Mouse (Mus musculus): ENCODE measurements around the gene Osbpl10. TPM values are rescaled to one million over a fixed set of nuclear protein-coding genes. Genes with fewer than 3 reads are reported as not detected.
A peak's percentile ranks its signal among the peaks of the same experiment; 100 is the strongest.

Osbpl10 gene
- total RNA-seq, 2 experiments from 2014 or later: 3.1 to 4.1 TPM

- no peak for DNase-seq (ENCODE audit: low spot score)
These were observed 236.5 kb downstream of the Osbpl10 start for GRCm38 (mm10) chr9:115214572-115215571.

- DNase-seq (ENCODE audit: low spot score): no peak
These were observed 237.7 kb downstream of the Osbpl10 start for GRCm38 (mm10) chr9:115215830-115216701.

GRCm38 (mm10) chr9:115217984-115218383 is 239.6 kb downstream of the Osbpl10 start:
- no peak for DNase-seq (ENCODE audit: low spot score)

- DNase-seq (ENCODE audit: low spot score): no peak
These were observed 242.1 kb downstream of the Osbpl10 start for GRCm38 (mm10) chr9:115220466-115220865.

- no peak for DNase-seq (ENCODE audit: low spot score)
These were observed 242.9 kb downstream of the Osbpl10 start for GRCm38 (mm10) chr9:115221265-115221664.

- no peak for DNase-seq (ENCODE audit: low spot score)
These were observed 246.5 kb downstream of the Osbpl10 start for GRCm38 (mm10) chr9:115224744-115225354.

GRCm38 (mm10) chr9:115229145-115229544 is 250.8 kb downstream of the Osbpl10 start:
- no peak for DNase-seq (ENCODE audit: low spot score)

GRCm38 (mm10) chr9:115229676-115230075 is 251.3 kb downstream of the Osbpl10 start:
- DNase-seq (ENCODE audit: low spot score): no peak

- DNase-seq (ENCODE audit: low spot score): no peak
These were observed 251.8 kb downstream of the Osbpl10 start for GRCm38 (mm10) chr9:115230141-115230540.

- no peak for DNase-seq (ENCODE audit: low spot score)
These were observed 253.1 kb downstream of the Osbpl10 start for GRCm38 (mm10) chr9:115231476-115231875.

GRCm38 (mm10) chr9:115233721-115234120 is 255.4 kb downstream of the Osbpl10 start:
- no peak for DNase-seq (ENCODE audit: low spot score)

- DNase-seq (ENCODE audit: low spot score): no peak
These were observed 256.2 kb downstream of the Osbpl10 start for GRCm38 (mm10) chr9:115234561-115234960.

GRCm38 (mm10) chr9:115236352-115236841 is 258.0 kb downstream of the Osbpl10 start:
- DNase-seq (ENCODE audit: low spot score): peak; percentile 71

GRCm38 (mm10) chr9:115237943-115238342 is 259.6 kb downstream of the Osbpl10 start:
- no peak for DNase-seq (ENCODE audit: low spot score)

GRCm38 (mm10) chr9:115239861-115240260 is 261.5 kb downstream of the Osbpl10 start:
- no peak for DNase-seq (ENCODE audit: low spot score)

- DNase-seq (ENCODE audit: low spot score): no peak
These were observed 265.3 kb downstream of the Osbpl10 start for GRCm38 (mm10) chr9:115243630-115244029.

GRCm38 (mm10) chr9:115245092-115245491 is 266.7 kb downstream of the Osbpl10 start:
- DNase-seq (ENCODE audit: low spot score): peak; percentile 55

- DNase-seq (ENCODE audit: low spot score): no peak
These were observed 270.8 kb downstream of the Osbpl10 start for GRCm38 (mm10) chr9:115249145-115249544.

GRCm38 (mm10) chr9:115257733-115258286 is 279.4 kb downstream of the Osbpl10 start:
- no peak for DNase-seq (ENCODE audit: low spot score)

- DNase-seq (ENCODE audit: low spot score): no peak
These were observed 281.5 kb downstream of the Osbpl10 start for GRCm38 (mm10) chr9:115259866-115260265.

- DNase-seq (ENCODE audit: low spot score): no peak
These were observed 282.1 kb downstream of the Osbpl10 start for GRCm38 (mm10) chr9:115260464-115260863.
